8 mouse cellular contexts compared by ENCODE assay signal in the genomic region with DNA sequence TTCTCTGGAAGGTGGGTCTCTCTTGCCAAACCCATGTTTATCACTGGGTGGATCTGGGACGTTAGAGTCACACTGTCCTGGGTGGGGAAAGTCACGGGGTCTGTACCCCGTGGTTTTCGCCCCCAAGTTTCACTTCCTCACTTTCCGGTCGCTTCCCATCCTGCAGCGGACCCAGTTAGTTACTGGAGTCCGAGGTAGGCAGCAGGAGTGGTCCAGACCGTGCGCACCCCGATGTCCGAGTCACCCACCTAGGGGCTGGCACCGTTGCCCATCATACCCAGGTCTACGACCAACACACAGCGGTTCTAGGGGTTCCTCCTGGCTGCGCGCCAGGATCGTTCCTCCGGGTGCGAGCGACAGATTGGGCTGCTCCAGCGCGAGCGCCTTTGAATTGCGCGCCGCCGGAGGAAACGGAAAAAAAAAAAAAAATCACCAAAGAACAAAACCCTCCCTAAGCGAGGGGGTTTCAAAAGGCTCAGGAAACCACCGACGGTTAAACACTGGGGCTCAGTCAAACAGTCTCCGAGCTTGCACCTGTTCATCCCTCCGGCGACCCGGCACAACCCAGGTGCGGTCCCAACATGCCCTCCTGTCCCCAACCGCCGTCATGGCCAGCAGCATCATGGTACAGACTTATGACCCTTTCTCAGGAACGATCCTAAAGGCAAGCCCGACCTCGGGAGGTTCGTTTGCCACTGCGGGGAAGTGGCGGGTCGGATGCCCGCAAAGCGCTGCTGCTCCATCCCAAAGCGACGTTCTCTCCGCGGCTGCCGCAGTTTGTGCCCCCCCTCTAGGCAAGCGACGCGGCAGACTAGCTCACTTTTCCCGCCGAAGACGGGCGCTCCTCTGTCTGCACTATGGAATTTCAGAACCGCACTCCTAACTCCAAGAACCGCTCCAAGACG. TPM values are rescaled to one million over a fixed set of nuclear protein-coding genes. Genes with fewer than 3 reads are reported as not detected.
A peak's percentile ranks its signal among the peaks of the same experiment; 100 is the strongest.
DNase-seq lines count a peak whose midpoint lies in the region; ATAC-seq and TF ChIP-seq lines count a peak whose summit lies in the region.

No protein-coding gene starts in this region.

- ATAC-seq in G1E (ENCODE audit: extremely low read depth, insufficient number of reproducible peaks, low FRiP score, poor library complexity, severe bottlenecking), result no peak
- ATAC-seq in embryonic facial prominence, embryonic 12.5 days (ENCODE audit: insufficient number of reproducible peaks, insufficient read depth, low FRiP score, low TSS enrichment), result no peak
- ATAC-seq in heart, embryonic 11.5 days (replicated peaks; ENCODE audit: insufficient number of reproducible peaks, low FRiP score, low TSS enrichment), result no peak

- no peak for TF ChIP-seq CTCF in G1E (IDR thresholded peaks at IDR 0.05; ENCODE audit: low read depth, low read length)

- under 1% methylated on average over 63 of the region's 63 CpGs for WGBS in embryonic facial prominence, embryonic 12.5 days
- WGBS in heart, embryonic 11.5 days (ENCODE audit: insufficient replicate concordance), result under 1% methylated on average over 63 of the region's 63 CpGs

- H3K9ac ChIP-seq in embryonic facial prominence, embryonic 12.5 days, result peak overlapping the region; percentile 57
- peak overlapping the region; percentile 48; the same call in 1 of the 2 replicates for H3K9ac ChIP-seq in heart, embryonic 11.5 days (ENCODE audit: low read depth, low read length)

- H3K4me1 ChIP-seq in G1E (ENCODE audit: insufficient read depth, low read depth, low read length), result no peaks in the 10 kb centered on the region
- peaks cover 33% of the 10 kb centered on the region; the same call in 1 of the 2 replicates for H3K4me1 ChIP-seq in embryonic facial prominence, embryonic 12.5 days
- peaks cover 11% of the 10 kb centered on the region for H3K4me1 ChIP-seq in heart, embryonic 11.5 days (ENCODE audit: control insufficient read depth, insufficient read depth, low read length)

- peak overlapping the region; percentile 88 for H3K4me2 ChIP-seq in embryonic facial prominence, embryonic 12.5 days (replicated peaks)
- peak overlapping the region; percentile 96 for H3K4me2 ChIP-seq in heart, embryonic 11.5 days

- H3K9me3 ChIP-seq in G1E (replicated peaks), result peaks cover 37% of the 10 kb centered on the region
- H3K9me3 ChIP-seq in embryonic facial prominence, embryonic 12.5 days, result no peaks in the 10 kb centered on the region
- no peaks in the 10 kb centered on the region for H3K9me3 ChIP-seq in heart, embryonic 11.5 days (replicated peaks; ENCODE audit: control insufficient read depth, low read length)

- H3K36me3 ChIP-seq in G1E (replicated peaks), result no peaks in the 10 kb centered on the region
- no peaks in the 10 kb centered on the region for H3K36me3 ChIP-seq in embryonic facial prominence, embryonic 12.5 days
- H3K36me3 ChIP-seq in heart, embryonic 11.5 days (ENCODE audit: control insufficient read depth, insufficient read depth, low read length), result no peaks in the 10 kb centered on the region

- peak overlapping the region; percentile 22; the same call in 1 of the 2 replicates for H3K4me3 ChIP-seq in G1E (ENCODE audit: low read depth, low read length)
- peak overlapping the region; percentile 55 for H3K4me3 ChIP-seq in embryonic facial prominence, embryonic 12.5 days
- H3K4me3 ChIP-seq in heart, embryonic 11.5 days (ENCODE audit: low read depth, low read length), result peak overlapping the region; percentile 65

- no peaks in the 10 kb centered on the region for H3K27me3 ChIP-seq in G1E (ENCODE audit: insufficient read depth, low read length)
- peaks cover 38% of the 10 kb centered on the region for H3K27me3 ChIP-seq in embryonic facial prominence, embryonic 12.5 days
- H3K27me3 ChIP-seq in heart, embryonic 11.5 days (ENCODE audit: control insufficient read depth, insufficient read depth, low read length), result peaks cover 40% of the 10 kb centered on the region

- H3K27ac ChIP-seq in embryonic facial prominence, embryonic 12.5 days, result peak overlapping the region; percentile 41; the same call in 1 of the 2 replicates
- H3K27ac ChIP-seq in heart, embryonic 11.5 days (ENCODE audit: low read depth, low read length), result no peak overlapping the region

- DNase-seq in 416B (ENCODE audit: low read depth) (peak; percentile 85), G1E (ENCODE audit: low spot score) (no peak), adipocyte (ENCODE audit: low spot score) (no peak)
- peak; percentile 62 for DNase-seq in kidney, postnatal 10 days
- peak; percentile 75 for DNase-seq in lung, postnatal 36 days
- DNase-seq in right cerebral cortex, postnatal 10 days (ENCODE audit: low spot score in 2 of 2), result peak; percentile 68 to 73

RNA-seq across cellular contexts. Expression of gene Cxcr4, which starts 1.0 kb away (rescaled TPM):
- 17.8 TPM in 1 of 2 replicates, not detected in the other for total RNA-seq in G1E (2014; fragmentation: Nextera tagmentation)
- total RNA-seq in G1E (2017), result 0.12 and 0.16 TPM in 2 replicates
- not detected in 2 replicates for polyA plus RNA-seq in G1E (2012)
- 4.6 and 4.8 TPM in 2 replicates for polyA plus RNA-seq in embryonic facial prominence, embryonic 12.5 days (2016; fragmentation: Nextera tagmentation; extraction: Ambion mirVana)
- 1.1 and 1.9 TPM in 2 replicates for polyA plus RNA-seq in heart, embryonic 11.5 days (2014; fragmentation: Nextera tagmentation; extraction: Ambion mirVana)

Comparison
In these comparisons a context has a peak if more than half of its experiments do, and no peak if none do; other contexts are left out.
1. DNase-seq: peak in 416B (single experiment), kidney, postnatal 10 days (single experiment), lung, postnatal 36 days (single experiment) and right cerebral cortex, postnatal 10 days (2 of 2); none in G1E (single experiment) and adipocyte (single experiment).
2. Peak in every context shown above with its lines, with median percentiles within 50 percentile points of each other: H3K4me3 ChIP-seq.